In genomic region chr1:77465524-77465923, GRCm38 (mm10) we compare ENCODE assay signal across 13 mouse cellular contexts.
"Had no signal": no experiment of that assay in that cellular context is flagged by ENCODE, and none has a peak within 500 bp of the region (broad histone marks: within the 10 kb centered on the region; RNA-seq: fewer than 3 reads in every experiment).

No protein-coding gene starts in this region.

- ATAC-seq: liver, embryonic 12.5 days; midbrain, embryonic 15.5 days had no signal

- H3K4me1 ChIP-seq: neural tube, embryonic 12.5 days had no signal

- H3K27me3 ChIP-seq: liver, embryonic 12.5 days; midbrain, embryonic 15.5 days; neural tube, embryonic 12.5 days had no signal

- H3K9ac ChIP-seq: liver, embryonic 12.5 days; midbrain, embryonic 15.5 days; neural tube, embryonic 12.5 days had no signal

- H3K4me3 ChIP-seq: limb, embryonic 10.5 days; liver, embryonic 12.5 days; midbrain, embryonic 15.5 days; neural tube, embryonic 12.5 days had no signal

- H3K36me3 ChIP-seq: liver, embryonic 12.5 days; midbrain, embryonic 15.5 days; neural tube, embryonic 12.5 days had no signal

- DNase-seq: kidney, adult 11 months; kidney, adult 9 months; kidney, postnatal 36 days; lung, postnatal 36 days; spleen, adult 18-20 months; thymus, adult 18-20 months; thymus, postnatal 14 days had no signal

- H3K9me3 ChIP-seq: limb, embryonic 10.5 days; liver, embryonic 12.5 days; midbrain, embryonic 15.5 days; neural tube, embryonic 12.5 days had no signal

- H3K4me2 ChIP-seq: liver, embryonic 12.5 days; midbrain, embryonic 11.5 days; midbrain, embryonic 15.5 days; neural tube, embryonic 12.5 days had no signal

- H3K27ac ChIP-seq: kidney, postnatal 0 days; limb, embryonic 10.5 days; liver, embryonic 12.5 days; midbrain, embryonic 15.5 days; neural tube, embryonic 12.5 days had no signal
